Mouse (Mus musculus) B cell, adult 2 months (primary cell): Measurements from ENCODE around the gene Rrp7a.
"Not testable (repeated sequence)": the region's sequence is repeated elsewhere in the genome, so short reads cannot be mapped to it uniquely, and the experiment has no call there.

Experiments
- DNase-seq, 2 experiments: peaks; one replicate each; pipeline ENCODE4 v3.0.0; 2022

Gene Rrp7a

DNA sequence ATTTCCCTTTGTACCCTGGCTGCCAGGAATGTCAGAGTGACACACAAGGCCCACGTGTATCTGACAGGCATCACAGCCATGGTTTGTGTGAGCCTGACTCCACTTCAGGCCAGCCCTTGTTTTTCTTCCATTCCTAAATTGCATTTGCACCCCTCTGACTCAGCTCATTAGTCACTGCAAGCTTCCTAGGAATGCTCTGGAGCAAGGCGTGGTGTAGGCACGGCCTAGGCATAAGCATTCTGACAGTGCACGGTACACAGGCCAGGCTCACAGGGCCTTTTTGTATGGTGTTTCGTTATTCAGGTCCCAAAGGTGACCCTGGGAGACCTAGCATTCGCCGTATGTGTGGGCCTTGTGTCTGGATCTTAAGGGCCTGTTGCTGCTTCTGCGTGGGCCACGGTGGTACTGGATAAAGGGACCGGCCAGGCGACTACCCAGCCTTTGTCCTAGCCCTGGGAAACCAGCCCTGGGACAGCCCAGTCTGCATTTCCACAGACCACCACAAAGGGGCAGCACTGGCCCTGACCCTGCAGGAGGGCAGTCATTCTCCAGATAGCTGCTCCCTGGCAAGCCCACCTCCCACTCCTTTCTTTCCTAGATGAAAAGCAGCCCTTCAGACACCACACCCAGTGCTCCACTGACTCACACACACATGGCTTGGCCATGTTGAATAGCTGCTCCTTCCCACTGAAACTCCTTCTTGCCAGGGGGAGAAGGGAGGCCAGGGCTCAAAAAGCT lies 34.5 kb upstream of the Rrp7a start:
- peak; percentile 73 to 75 for DNase-seq

DNA sequence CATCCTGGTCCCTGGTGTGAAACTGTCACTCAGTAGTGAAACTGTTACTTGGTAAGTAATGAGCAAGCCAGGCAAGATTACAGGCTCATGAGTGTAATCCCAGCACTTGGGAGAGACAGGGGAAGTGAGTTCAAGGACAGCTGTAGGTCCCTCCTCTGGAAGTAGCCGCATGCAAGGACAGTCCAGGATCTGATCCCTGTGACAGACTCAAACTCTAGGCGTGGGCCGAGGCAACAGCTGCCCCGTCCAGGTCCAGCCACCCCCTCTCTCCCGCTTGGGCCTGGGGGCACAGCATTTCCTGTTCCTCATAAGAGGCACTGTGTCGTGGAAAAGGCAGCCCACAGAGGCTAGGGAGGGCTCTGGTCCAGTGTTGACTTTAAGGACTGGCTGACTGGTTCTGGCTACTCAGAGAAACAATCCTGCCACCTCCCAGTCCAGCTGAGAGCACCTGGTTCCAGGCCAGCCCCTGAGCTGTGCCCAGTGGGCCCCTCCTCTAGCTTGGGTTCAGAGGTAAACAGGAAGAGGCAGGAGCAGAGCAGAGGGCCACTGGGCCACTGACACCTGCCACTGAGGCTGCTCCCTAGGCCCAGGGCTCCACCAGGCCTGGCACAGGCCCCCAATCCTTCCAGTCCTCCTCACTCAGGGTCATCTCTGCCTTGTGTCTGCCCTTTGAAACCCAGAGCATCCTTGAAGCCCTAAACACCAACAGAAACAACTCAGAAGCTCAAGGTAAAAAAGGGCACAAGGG lies 33.2 kb upstream of the Rrp7a start:
- DNase-seq = no peak

DNA sequence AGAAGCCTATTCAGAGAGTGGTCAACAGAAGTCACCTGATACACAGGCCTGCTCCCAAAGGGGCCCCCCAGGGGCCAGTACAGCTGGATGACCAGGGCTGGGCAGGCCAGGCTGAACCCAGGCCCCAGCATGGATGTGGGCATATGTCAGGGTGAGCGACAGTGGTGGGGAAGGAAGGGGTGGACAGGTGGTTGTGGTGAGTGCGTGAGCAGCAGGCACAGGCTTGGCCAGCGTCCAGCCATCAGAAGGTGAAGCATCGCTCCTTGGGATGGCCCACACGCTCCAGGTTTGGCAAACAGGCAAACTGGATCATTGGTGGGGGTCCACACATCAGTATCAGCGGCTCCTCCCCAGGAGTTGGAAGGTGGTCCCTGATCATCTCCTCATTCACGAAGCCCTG lies 31.7 kb upstream of the Rrp7a start:
- no peak for DNase-seq

DNA sequence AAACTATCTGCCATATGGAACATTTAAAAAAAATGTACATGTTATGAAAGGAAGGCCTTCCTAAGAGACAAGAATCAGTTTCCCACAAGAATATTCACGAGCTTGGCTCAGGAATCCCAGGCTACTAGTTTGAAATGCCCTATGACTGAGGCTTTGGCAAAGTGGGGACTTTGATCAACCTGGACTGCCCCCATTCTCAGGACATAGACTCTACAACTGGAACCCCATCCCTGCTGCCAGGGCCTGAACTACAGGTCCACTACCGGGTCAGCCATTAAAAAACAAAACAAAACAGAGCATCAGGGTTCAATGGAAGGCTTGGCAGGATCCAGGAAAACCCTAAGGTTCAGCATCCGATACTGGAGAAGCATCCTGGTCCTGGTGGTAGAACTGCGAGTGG lies 28.1 kb upstream of the Rrp7a start:
- DNase-seq = no peak

DNA sequence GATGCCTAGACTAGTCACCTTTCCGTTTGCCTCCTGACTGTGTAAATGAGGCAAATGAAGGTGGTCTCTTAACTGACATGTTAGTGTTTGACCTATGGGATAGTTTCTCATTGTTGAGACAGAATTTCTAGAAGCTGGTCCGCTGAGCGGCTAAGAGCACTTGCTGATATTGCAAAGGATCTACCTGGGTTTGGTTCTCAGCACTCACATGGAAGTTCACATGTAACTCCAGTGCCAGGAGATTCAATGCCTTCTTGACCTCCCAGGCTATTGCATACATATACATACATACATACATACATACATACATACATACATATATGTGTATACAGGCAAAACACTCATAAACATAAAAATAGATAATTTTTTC lies 27.5 kb upstream of the Rrp7a start:
- no peak for DNase-seq

DNA sequence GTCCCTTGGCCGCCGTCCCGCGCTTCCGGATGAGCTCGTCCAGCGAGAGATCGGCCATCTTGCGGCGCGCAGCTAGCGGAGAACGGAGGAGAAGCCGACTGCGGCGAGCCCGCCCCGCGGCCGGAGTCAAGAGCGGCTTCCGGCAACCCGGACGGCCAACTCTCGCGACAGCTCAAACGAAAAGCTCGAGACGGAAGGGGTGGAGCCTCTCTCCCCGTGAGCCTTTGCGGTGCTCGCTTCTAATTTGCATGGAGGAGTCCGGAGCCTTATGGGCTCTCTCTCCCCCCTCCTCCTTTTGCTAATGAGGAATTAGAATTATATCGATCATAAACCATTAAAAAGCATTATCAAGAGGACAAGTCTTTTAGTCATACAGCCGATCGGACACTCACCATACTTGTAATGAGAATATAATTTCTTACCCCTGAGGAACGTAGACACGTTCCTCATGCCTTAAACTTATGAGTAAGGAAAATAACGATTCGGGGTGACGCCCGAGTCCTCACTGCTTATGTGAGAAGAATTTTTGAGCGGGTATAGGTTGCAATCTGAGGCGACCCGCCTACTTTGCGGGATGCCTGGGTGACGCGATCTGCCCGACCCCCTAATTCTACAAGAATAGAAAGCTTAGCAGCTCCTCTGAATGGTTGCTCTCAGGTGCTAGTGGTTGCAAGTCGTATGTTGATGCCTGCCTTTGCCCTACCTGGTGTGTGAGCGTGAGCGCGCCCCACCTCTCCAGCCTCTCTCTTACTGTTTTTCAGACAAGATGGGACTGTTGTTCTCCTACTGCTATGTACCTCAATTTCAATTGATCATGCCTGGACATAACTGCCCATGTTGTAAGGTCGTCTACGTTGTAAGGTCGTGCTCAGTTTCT lies 26.8 kb upstream of the Rrp7a start, which contains the start of gene Poldip3:
Poldip3 (minus strand) TSS at position 189 of the 877 bp plus-strand sequence.
- peak; percentile 99 for DNase-seq

DNA sequence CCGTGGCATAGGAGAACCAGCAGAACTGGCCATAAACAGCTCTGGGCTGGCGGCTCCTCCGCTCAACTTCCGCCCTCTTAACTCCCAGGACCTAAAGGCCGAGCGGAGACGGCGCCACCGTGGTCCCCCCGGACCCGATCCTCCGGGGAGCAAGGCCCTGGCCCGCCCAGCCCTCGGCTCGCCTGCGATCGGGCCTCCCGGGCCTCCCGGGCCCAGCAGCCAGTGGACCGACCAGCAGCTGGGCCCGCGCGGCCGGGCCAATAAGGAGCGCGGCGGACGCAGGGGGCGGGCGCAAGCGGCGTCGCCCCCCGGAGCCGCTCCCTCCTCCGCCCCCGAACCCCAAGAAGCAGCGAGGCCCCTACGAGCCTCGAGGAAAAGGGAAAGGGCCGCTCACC lies 26.2 kb upstream of the Rrp7a start:
- DNase-seq = no peak

DNA sequence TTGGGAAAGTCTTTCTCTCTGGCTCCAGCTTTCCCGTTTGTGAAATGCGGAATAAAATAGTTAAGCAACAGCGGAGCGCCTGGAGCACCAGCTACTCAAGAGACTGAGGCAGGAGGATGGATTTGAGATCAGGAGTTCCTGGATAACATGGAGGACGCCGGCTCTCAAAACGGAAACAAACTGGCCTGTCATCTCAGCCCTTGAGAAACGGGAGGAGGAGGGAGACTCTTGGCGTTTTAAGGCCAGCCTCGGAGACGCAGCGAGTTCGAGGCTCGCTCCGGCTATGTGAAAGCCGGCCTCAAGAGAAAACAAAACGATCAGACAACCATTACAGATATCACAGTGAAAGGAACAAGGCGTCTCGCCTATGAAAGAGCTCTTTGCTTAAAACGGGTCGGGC lies 25.8 kb upstream of the Rrp7a start:
- DNase-seq = no peak

DNA sequence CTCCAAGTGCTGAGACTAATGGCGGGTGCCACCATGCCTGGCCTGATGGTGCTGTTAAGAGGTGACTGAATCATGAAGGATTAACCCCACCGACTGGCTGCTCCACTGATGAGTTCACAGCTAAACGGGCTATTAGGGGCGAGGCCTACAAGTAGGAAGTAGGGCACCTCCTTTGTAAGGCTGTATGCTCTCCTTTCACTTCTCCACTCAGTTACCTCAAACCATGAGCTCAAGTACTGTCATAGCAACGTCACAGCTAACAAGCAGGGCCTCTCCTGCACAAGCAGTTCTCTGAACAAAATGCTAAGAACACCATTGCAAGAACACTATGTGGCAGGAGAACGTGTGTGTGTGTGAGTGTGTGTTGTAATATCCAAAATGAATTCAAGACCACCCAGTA lies 22.9 kb upstream of the Rrp7a start:
- peak; percentile 37 to 40 for DNase-seq

DNA sequence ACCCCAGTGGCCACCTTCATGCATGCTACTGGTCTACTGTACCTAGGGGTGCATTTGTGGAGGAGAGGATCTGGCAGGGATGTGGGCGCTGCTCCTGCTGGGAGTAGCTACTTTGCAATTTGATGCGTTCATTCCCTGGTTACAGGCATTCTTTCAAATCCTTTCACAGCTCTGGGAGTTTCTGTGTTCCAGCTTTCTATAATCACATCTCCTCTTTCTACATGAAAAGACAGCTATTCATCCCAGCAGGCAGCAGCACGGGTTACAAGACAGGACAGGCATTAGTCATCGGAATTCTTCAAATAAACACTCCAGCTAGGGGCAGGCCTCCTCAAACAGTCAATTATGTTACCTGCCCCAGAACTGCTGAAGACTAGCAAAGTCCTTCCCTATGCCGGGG lies 20.3 kb upstream of the Rrp7a start:
- DNase-seq = no peak

DNA sequence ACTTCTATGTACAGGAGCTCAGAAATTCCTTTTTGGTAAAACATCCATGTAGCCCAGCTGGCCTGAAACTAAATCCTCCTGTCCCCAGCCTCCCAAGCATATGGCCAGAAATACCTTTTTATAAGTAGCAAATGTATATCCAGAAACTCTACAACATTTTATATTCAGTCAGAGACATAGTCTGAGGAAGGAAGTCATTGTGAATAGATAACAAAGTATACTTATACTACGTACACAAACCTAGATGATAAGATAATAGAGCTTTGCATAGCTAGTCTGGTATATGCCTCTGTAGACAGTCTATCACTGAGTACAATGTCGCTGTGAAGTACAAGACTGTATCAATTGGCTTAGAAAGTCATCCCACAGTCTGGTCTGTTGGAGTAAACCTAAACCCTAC lies 13.1 kb upstream of the Rrp7a start:
- DNase-seq = no peak

DNA sequence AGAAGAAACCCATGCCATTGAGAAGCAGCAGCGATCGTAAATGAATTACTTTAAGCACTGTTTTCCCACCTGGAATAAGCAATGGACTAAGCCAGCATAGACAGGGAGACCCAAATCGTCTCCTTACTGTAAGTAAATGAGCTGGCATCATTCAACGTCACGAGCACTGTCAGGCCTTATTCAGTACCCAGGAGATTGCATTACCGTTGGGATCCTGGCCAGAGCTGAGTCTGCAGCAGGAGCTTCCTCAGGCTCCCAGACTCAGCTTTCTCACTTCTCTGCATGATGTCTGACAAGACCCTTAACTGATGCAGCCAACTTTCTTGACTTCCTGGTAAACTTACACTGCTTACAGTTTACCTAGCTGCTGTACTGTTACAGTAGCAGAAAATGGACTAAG lies 12.1 kb upstream of the Rrp7a start:
- no peak for DNase-seq

DNA sequence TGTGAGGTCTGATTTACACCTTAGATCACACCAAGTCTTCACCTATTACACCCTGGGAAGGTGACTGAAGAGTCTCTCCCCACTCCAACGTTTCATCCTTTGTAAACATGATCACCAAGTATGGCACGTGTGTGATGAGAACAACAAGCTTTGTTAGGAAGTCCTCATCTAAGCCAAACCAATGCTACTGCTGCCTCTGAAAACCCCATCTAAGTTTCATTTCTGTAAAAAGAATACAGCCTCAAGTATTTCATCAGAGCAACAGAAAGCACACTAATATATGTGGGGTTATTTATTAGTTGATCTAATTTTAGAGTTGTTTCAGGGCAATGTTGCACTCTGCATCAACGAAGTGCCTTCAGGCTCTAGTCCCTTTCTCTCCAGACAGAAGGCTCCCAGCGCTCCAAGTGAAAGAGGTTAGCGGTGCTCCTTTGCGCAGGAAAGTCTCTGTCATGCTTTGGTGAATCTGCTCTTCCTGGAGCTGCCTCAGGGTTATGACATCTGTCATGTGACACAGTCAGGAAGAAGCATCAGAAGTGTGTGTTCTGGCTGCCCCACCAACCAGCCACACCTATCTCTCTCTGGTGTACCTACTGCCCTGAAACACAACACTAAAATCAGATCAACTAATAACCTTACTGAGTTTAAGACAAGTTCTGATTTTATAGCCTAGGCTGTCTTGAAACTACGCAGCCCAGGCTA lies 7.1 kb upstream of the Rrp7a start:
- no peak for DNase-seq

DNA sequence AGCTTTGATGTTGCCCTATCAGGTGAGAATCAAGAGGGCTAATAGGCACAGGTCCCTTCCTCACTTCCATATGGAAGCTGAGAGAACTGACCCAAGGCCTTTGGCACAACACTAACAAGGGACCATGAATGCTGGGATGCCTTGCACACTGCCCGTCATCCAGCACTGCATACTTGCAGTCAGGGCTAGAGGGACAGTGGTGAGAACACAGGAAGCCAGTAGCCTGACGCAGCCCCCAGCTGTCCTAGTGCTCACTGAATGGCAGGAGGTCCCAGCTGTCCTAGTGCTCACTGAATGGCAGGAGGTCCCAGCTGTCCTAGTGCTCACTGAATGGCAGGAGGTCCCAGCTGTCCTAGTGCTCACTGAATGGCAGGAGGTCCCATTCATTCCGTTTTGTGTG lies 4.4 kb upstream of the Rrp7a start:
- DNase-seq = not testable (repeated sequence)

DNA sequence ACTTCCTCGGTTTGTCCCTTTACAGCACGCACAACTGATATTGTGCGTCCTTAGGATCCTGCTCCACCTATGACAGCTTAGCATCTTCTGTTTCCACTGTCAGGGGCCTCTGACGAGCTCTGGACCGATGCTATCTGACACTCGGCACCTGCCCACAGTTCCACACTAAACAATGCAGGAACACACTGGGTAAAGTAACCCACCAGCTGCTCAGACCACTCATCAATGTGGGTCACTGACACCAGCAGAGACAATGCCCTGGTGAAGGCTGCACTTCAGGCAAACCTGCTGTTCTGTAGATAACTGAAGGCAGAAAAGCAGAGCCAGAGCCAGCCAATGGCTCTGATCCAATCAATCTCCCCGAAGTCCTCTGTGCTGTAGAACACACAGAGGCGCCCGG lies 4.0 kb upstream of the Rrp7a start:
- DNase-seq = no peak

DNA sequence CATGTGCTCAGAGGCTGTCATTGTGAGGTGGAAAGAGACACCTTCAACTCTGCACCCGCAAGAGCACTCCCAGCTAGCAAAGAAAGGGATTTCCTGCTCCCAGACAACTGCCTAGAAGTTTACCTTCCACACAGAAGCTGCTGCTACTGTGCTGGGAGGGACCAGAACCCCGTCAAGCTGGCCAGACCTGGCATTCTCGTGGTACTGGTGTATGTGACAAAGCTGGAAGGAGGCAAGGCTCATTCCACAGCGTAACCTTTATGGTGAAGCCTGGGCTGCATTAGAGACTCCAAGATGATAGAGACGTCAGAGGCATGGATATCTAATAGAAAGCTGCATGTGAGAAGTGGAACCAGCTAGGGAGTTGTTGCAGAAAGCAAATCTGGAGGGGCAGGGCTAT lies 2.0 kb upstream of the Rrp7a start:
- no peak for DNase-seq

DNA sequence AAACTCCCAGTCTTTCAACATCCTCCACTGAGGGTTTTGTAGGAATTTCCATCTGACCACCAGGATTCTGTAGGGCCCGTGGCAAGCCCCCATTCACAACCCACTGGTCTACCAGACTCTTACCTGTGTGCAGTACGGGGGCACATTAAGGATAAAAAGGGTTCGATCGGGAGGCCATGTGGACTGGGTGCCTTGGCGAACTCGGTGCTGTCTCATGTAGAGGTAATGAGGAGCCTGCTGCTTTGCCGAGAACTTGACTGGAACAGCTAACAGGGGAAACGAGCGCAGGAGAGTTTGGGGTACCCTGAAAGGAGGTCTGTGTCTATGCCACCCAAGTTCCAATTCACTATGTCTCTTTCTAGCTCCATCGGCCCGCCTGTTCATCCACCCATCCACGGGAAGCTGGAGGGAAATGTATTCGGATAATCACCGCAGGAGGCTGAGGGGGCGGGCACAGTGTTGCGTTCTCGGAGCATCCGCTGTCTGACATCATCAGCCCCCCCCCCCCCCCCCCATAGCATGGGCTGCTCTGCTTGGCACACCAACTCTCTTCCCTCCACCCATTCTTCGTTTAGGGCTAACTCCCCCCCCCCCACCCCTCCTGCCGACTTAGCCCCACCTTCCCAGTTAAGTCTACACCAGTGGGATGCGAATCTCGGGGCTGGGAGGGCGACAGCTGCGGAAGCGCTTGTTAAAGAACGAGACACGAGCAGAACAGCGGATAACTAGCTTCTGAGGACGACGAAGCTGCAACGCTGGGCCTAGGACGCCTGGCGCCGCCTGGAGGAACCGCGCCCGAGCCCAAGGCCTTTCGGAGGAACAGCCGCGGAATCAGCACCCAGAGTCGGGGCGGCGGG lies 664 bp downstream of the Rrp7a start:
- peak; percentile 53 to 58 for DNase-seq

DNA sequence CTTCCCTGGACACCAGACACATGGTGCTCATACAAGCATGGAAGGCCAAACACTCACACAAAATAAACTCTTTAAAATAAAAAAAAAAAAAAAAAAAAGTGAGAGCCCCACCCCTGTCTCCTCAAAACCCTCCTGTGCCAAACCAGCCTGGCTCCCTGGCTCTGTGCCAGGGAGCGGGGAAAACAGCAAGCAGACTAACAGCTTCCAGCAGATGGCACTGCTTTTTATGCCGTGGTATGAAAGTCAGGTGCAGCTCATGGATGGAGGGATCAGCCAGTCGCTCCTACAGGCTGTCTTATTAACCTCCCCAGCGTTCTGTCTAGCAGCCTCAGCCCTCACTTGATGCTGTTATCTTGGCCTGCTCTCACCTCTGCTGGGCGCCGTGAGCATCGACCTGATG lies 4.2 kb downstream of the Rrp7a start:
- no peak for DNase-seq

DNA sequence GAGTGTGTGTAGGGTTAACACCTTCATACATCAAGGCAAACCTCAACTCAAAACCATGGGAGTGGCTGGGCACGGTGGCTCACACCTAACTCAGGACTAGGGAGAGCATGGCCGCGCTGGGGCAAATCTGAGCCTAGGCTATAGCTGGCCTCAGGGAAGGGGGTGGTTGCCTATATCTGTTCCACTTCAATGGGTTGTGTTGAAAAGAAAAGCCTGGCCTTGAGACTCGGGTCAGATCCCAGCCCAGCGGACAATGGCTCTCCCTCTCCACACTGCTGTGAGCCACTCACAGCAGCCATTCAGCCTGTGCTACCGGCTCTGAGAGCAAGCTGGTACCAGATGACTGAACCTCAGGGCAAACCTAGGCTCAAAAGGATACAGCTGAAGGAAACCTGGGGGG lies 7.5 kb downstream of the Rrp7a start:
- no peak for DNase-seq

DNA sequence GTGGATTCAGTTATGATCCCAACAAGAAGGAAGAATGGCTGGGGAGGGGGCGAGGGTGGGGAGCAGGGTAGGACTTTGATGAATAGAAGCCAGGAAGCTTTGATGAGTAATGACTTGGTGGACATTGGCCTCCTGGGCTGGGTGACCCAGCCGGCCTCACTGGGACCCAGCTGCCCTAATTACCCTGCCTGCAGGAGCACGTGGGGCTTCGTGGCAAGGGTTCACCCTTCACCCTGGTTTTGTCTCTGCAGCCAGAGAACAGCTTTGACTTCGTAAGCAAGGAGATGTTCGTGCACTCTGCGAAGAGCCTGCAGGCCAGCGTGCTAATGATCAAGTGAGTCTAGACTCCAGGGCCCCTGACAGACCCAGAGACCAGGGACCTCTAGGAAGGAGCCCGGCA lies 8.5 kb downstream of the Rrp7a start:
- DNase-seq = no peak

DNA sequence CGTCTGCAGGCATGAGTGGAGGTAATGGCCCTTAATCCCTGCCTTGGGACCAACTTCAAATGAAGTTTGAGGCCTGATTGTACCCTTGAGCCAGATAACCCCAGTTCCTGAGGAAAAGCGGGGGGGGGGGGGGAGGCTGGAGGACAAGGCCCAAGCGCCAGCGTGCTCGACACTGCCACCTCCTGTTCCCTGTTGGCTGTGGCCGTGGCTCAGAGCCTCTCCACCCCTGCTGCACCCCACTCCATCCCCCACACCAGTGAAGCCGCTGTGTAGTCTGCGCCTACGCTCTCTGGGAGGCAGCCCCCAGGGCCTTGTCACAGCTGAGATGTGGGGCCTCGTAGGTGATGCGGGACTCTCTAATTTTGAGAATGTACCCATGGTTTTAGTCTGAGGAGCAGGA lies 9.7 kb downstream of the Rrp7a start:
- peak; percentile 59 to 66 for DNase-seq

DNA sequence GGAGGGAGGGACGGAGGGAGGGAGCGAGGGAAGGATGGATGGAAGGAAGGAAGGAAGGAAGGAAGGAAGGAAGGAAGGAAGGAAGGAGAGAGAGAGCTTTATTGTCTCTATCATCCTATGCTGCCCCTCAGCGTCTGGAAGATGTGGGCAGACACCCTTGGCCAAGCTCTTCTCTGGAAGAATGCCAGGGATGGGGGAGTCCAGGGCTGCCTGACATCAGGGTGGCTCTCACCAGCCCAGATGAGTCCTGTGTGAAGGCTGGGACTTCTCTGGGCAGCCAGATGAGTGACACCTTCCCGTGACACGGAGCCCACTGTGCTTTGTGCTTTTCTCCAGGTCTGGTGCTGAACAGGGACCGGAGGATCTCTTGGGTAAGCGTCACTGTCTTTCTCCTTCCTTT lies 10.7 kb downstream of the Rrp7a start:
- DNase-seq = no peak
